Comparison of ENCODE assay signal across 8 mouse cellular contexts in genomic region chr15:81355146-81355761, GRCm38 (mm10). TPM values are rescaled to one million over a fixed set of nuclear protein-coding genes. Genes with fewer than 3 reads are reported as not detected.
DNase-seq lines count a peak whose midpoint lies in the region; ATAC-seq and TF ChIP-seq lines count a peak whose summit lies in the region.

No protein-coding gene starts in this region.

- intact Hi-C loops in heart, adult 2 months (cut with DNase I) = no loop called here

- H3K9me3 ChIP-seq in heart, embryonic 11.5 days (replicated peaks; ENCODE audit: control insufficient read depth, low read length) = no peaks in the 10 kb centered on the region
- H3K9me3 ChIP-seq in intestine, embryonic 15.5 days = no peaks in the 10 kb centered on the region

- no peak for TF ChIP-seq POLR2A in heart, adult 2 months (IDR thresholded peaks at IDR 0.05; ENCODE audit: insufficient read depth, low read depth, low read length)

- TF ChIP-seq CTCF in heart, adult 2 months (IDR thresholded peaks at IDR 0.05) = peak; percentile 76

- peaks cover 9% of the 10 kb centered on the region for H3K36me3 ChIP-seq in heart, adult 2 months (ENCODE audit: control insufficient read depth, insufficient read depth, low read length)
- H3K36me3 ChIP-seq in heart, embryonic 11.5 days (ENCODE audit: control insufficient read depth, insufficient read depth, low read length) = no peaks in the 10 kb centered on the region
- no peaks in the 10 kb centered on the region for H3K36me3 ChIP-seq in intestine, embryonic 15.5 days

- H3K27ac ChIP-seq in heart, adult 2 months = no peak overlapping the region
- H3K27ac ChIP-seq in heart, embryonic 11.5 days (ENCODE audit: low read depth, low read length) = no peak overlapping the region
- H3K27ac ChIP-seq in intestine, embryonic 15.5 days = no peak overlapping the region

- no peak overlapping the region for H3K9ac ChIP-seq in heart, adult 2 months (ENCODE audit: low read depth, low read length)
- H3K9ac ChIP-seq in heart, embryonic 11.5 days (ENCODE audit: low read depth, low read length) = no peak overlapping the region
- H3K9ac ChIP-seq in intestine, embryonic 15.5 days = no peak overlapping the region

- no peak overlapping the region for H3K4me2 ChIP-seq in heart, embryonic 11.5 days
- no peak overlapping the region for H3K4me2 ChIP-seq in intestine, embryonic 15.5 days (replicated peaks)

- peaks cover 9% of the 10 kb centered on the region for H3K4me1 ChIP-seq in heart, adult 2 months (ENCODE audit: control insufficient read depth, insufficient read depth, low read length)
- H3K4me1 ChIP-seq in heart, embryonic 11.5 days (ENCODE audit: control insufficient read depth, insufficient read depth, low read length) = 0 out of 2 replicates have a peak, but pooled peaks cover 2% of the 10 kb centered on the region
- H3K4me1 ChIP-seq in intestine, embryonic 15.5 days (replicated peaks) = peaks cover 15% of the 10 kb centered on the region

- WGBS in heart, adult 2 months = 70% methylated on average over 3 of the region's 3 CpGs
- 56% methylated on average over 3 of the region's 3 CpGs for WGBS in heart, embryonic 11.5 days (ENCODE audit: insufficient replicate concordance)
- WGBS in intestine, embryonic 15.5 days = 66% methylated on average over 3 of the region's 3 CpGs

- no peak overlapping the region for H3K4me3 ChIP-seq in heart, adult 2 months
- no peak overlapping the region for H3K4me3 ChIP-seq in heart, embryonic 11.5 days (ENCODE audit: low read depth, low read length)
- H3K4me3 ChIP-seq in intestine, embryonic 15.5 days (replicated peaks) = no peak overlapping the region

- ATAC-seq in heart, embryonic 11.5 days (replicated peaks; ENCODE audit: insufficient number of reproducible peaks, low FRiP score, low TSS enrichment) = no peak
- 0 out of 2 replicates have a peak, but pooled peaks have one; percentile 36 for ATAC-seq in intestine, embryonic 15.5 days

- no peaks in the 10 kb centered on the region for H3K27me3 ChIP-seq in heart, adult 2 months (ENCODE audit: control insufficient read depth, insufficient read depth, low read length)
- H3K27me3 ChIP-seq in heart, embryonic 11.5 days (ENCODE audit: control insufficient read depth, insufficient read depth, low read length) = no peaks in the 10 kb centered on the region
- no peaks in the 10 kb centered on the region for H3K27me3 ChIP-seq in intestine, embryonic 15.5 days (replicated peaks)

- DNase-seq in heart, adult 2 months = peak in 1 of 2 experiments; percentile 34
- DNase-seq in CD4-positive helper T cell, adult 2 months (ENCODE audit: low read depth, low spot score) = peak; percentile 60
- DNase-seq in adrenal gland, postnatal 10 days = peak; percentile 76
- DNase-seq in lung, postnatal 25 days (ENCODE audit: low spot score) = peak; percentile 32
- peak; percentile 74 for DNase-seq in thymus, postnatal 14 days
- no peak for DNase-seq in layer of hippocampus, adult 9-11 months

- no peak for TF ChIP-seq EP300 in heart, adult 2 months (IDR thresholded peaks at IDR 0.05; ENCODE audit: insufficient read depth, low read depth, low read length)

- peaks cover 3% of the 10 kb centered on the region; the same call in 1 of the 2 replicates for H3K79me2 ChIP-seq in heart, adult 2 months (replicated peaks; ENCODE audit: control insufficient read depth, insufficient read depth, low read length)

RNA-seq across cellular contexts. Expression of gene Slc25a17, which starts 5.4 kb away (rescaled TPM):
- 10 to 100 TPM; 13.0 to 15.7 TPM for total RNA-seq in heart, adult 2 months (2021)
- 15.1 and 24.6 TPM in 2 replicates for polyA plus RNA-seq in heart, adult 2 months (2012; rRNA removed)
- 58.7 and 59.6 TPM in 2 replicates for polyA plus RNA-seq in heart, embryonic 11.5 days (2014; fragmentation: Nextera tagmentation; extraction: Ambion mirVana)
- 100 to 1,000 TPM; 105 to 131 TPM for total RNA-seq in adrenal gland, postnatal 10 days (2021)
- 69.5 and 71.8 TPM in 2 replicates for polyA plus RNA-seq in intestine, embryonic 15.5 days (2015; fragmentation: Nextera tagmentation; extraction: Ambion mirVana)

RNA-seq across cellular contexts. Expression of gene St13, which starts 44.6 kb away (rescaled TPM):
- 100 to 1,000 TPM; 108 to 111 TPM for total RNA-seq in heart, adult 2 months (2021)
- 15.8 and 19.6 TPM in 2 replicates for polyA plus RNA-seq in heart, adult 2 months (2012; rRNA removed)
- 138 and 140 TPM in 2 replicates for polyA plus RNA-seq in heart, embryonic 11.5 days (2014; fragmentation: Nextera tagmentation; extraction: Ambion mirVana)
- total RNA-seq in adrenal gland, postnatal 10 days (2021) = 100 to 1,000 TPM; 172 to 192 TPM
- polyA plus RNA-seq in intestine, embryonic 15.5 days (2015; fragmentation: Nextera tagmentation; extraction: Ambion mirVana) = 145 and 170 TPM in 2 replicates

RNA-seq across cellular contexts. Expression of gene Xpnpep3, which starts 44.7 kb away (rescaled TPM):
- 10 to 100 TPM; 10.8 to 12.9 TPM for total RNA-seq in heart, adult 2 months (2021)
- polyA plus RNA-seq in heart, adult 2 months (2012; rRNA removed) = 5.8 and 12.3 TPM in 2 replicates
- 9.6 and 11.4 TPM in 2 replicates for polyA plus RNA-seq in heart, embryonic 11.5 days (2014; fragmentation: Nextera tagmentation; extraction: Ambion mirVana)
- total RNA-seq in adrenal gland, postnatal 10 days (2021) = 10 to 100 TPM; 22.5 to 24.2 TPM
- 7.5 and 8.3 TPM in 2 replicates for polyA plus RNA-seq in intestine, embryonic 15.5 days (2015; fragmentation: Nextera tagmentation; extraction: Ambion mirVana)

RNA-seq across cellular contexts. Expression of gene Dnajb7, which starts 52.8 kb away (rescaled TPM):
- total RNA-seq in heart, adult 2 months (2021) = not detected
- polyA plus RNA-seq in heart, adult 2 months (2012; rRNA removed) = not detected in 2 replicates
- 1.1 and 1.2 TPM in 2 replicates for polyA plus RNA-seq in heart, embryonic 11.5 days (2014; fragmentation: Nextera tagmentation; extraction: Ambion mirVana)
- total RNA-seq in adrenal gland, postnatal 10 days (2021) = not detected
- polyA plus RNA-seq in intestine, embryonic 15.5 days (2015; fragmentation: Nextera tagmentation; extraction: Ambion mirVana) = 1.6 and 1.8 TPM in 2 replicates
